Mouse (Mus musculus) limb, embryonic 13.5 days (tissue): ENCODE measurements at regions not wholly inside any gene's neighbourhood (a gene's known extent, or its start where the extent isn't known, plus 50 kb on each side); places are given as distances from the start of the nearest gene placed in this dataset.
"Not testable (repeated sequence)": the region's sequence is repeated elsewhere in the genome, so short reads cannot be mapped to it uniquely, and the experiment has no call there.

Source experiments
- ATAC-seq: fragments of 200-750 bp; cut with Nextera tagmentation; 2 replicates; pipeline ENCODE4 v1.8.0; 2017; ENCODE audit warnings: low read depth, moderate number of reproducible peaks, moderate TSS enrichment; ENCODE audit not compliant: low FRiP score
- H3K27ac ChIP-seq: fragments of 300-500 bp; sonication (generic); 2 replicates; pipeline ENCODE4 v1.5.1; 2015; ENCODE audit warnings: inconsistent platforms, mild to moderate bottlenecking, moderate library complexity
- H3K27me3 ChIP-seq: fragments of 300-500 bp; sonication (generic); 2 replicates; pipeline ENCODE4 v1.6.1; 2015; ENCODE audit warnings: mild to moderate bottlenecking, inconsistent platforms
- H3K36me3 ChIP-seq: fragments of 300-500 bp; sonication (generic); 2 replicates; pipeline ENCODE4 v1.6.1; 2015; ENCODE audit warnings: inconsistent platforms, mild to moderate bottlenecking, moderate library complexity
- H3K4me1 ChIP-seq: fragments of 300-500 bp; sonication (generic); 2 replicates; pipeline ENCODE4 v1.6.1; 2015; ENCODE audit warnings: inconsistent platforms
- H3K4me2 ChIP-seq: fragments of 300-500 bp; sonication (generic); replicated peaks from 2 replicates; pipeline ENCODE4 v1.6.1; 2015; ENCODE audit warnings: inconsistent platforms, mild to moderate bottlenecking, moderate library complexity
- H3K4me3 ChIP-seq: fragments of 300-500 bp; sonication (generic); 2 replicates; pipeline ENCODE4 v1.5.1; 2015; ENCODE audit warnings: moderate library complexity, mild to moderate bottlenecking, inconsistent platforms
- H3K9ac ChIP-seq: fragments of 300-500 bp; sonication (generic); 2 replicates; pipeline ENCODE4 v1.6.1; 2015; ENCODE audit warnings: mild to moderate bottlenecking, inconsistent platforms
- H3K9me3 ChIP-seq: fragments of 300-500 bp; sonication (generic); 2 replicates; pipeline ENCODE4 v1.6.1; 2016; ENCODE audit warnings: inconsistent platforms
- WGBS: fragments of 180-500 bp; shearing (Covaris S2); methylation state at CpG from one replicate; pipeline ENCODE4 v1.1.7; 2015; 5-methylcytosine and 5-hydroxymethylcytosine counted together

GRCm38 (mm10) chr1:105925617-105926370, 64.4 kb upstream of the Zcchc2 start:
- H3K4me3 ChIP-seq, result no peak overlapping the region
- no peaks in the 10 kb centered on the region for H3K27me3 ChIP-seq
- H3K9ac ChIP-seq, result no peak overlapping the region
- no peak overlapping the region for H3K4me2 ChIP-seq
- no peaks in the 10 kb centered on the region for H3K4me1 ChIP-seq
- no peak for ATAC-seq
- WGBS, result 73% methylated on average over 3 of the region's 3 CpGs
- no peak overlapping the region for H3K27ac ChIP-seq
- H3K36me3 ChIP-seq, result no peaks in the 10 kb centered on the region
- H3K9me3 ChIP-seq, result no peaks in the 10 kb centered on the region

- H3K4me1 ChIP-seq, result no peaks in the 10 kb centered on the region
- H3K27me3 ChIP-seq, result no peaks in the 10 kb centered on the region
- no peak overlapping the region for H3K4me3 ChIP-seq
- no peak for ATAC-seq
- H3K27ac ChIP-seq, result no peak overlapping the region
- no peak overlapping the region for H3K4me2 ChIP-seq
- WGBS, result 93% methylated on average over 2 of the region's 2 CpGs
- H3K9me3 ChIP-seq, result no peaks in the 10 kb centered on the region
- H3K9ac ChIP-seq, result no peak overlapping the region
- no peaks in the 10 kb centered on the region for H3K36me3 ChIP-seq
Observed at GRCm38 (mm10) chr1:105926871-105927270, 63.3 kb upstream of the Zcchc2 start.

GRCm38 (mm10) chr1:105930841-105931240, 59.4 kb upstream of the Zcchc2 start:
- Histone ChIP-seq H3K27ac (no peak overlapping the region), H3K4me1 (no peaks in the 10 kb centered on the region), H3K9me3 (no peaks in the 10 kb centered on the region), H3K4me2 (no peak overlapping the region), H3K4me3 (no peak overlapping the region), H3K27me3 (no peaks in the 10 kb centered on the region), H3K36me3 (no peaks in the 10 kb centered on the region), H3K9ac (no peak overlapping the region)
- ATAC-seq, result no peak

GRCm38 (mm10) chr1:105934171-105934570, 56.0 kb upstream of the Zcchc2 start:
- H3K9ac ChIP-seq, H3K36me3 ChIP-seq, H3K4me1 ChIP-seq, H3K9me3 ChIP-seq, H3K27ac ChIP-seq, ATAC-seq, H3K4me2 ChIP-seq, H3K27me3 ChIP-seq, H3K4me3 ChIP-seq: not testable (repeated sequence)
- WGBS, result 100% methylated on average over 2 of the region's 2 CpGs
